Mouse (Mus musculus): ENCODE results near the gene Agbl2.

- peak; percentile 96 for TF ChIP-seq CTCF (IDR thresholded peaks at IDR 0.05; ENCODE audit: low read depth)
- no peak for TF ChIP-seq EP300 (IDR thresholded peaks at IDR 0.05; ENCODE audit: low read depth)
Observed at GRCm38 (mm10) chr2:90866524-90866923, 84.0 kb downstream of the Agbl2 start.

Data from liver, postnatal 0 days (tissue).